Mouse (Mus musculus) bone marrow macrophage, adult 2 months (primary cell): Measurements from ENCODE around the gene Rims3. TPM values are rescaled to one million over a fixed set of nuclear protein-coding genes. Genes with fewer than 3 reads are reported as not detected.
A peak's percentile ranks its signal among the peaks of the same experiment; 100 is the strongest.

Source experiments
- H3K27ac ChIP-seq: 2 replicates; pipeline ENCODE4 v1.5.1; 2012; ENCODE audit warnings: low read depth, low read length; ENCODE audit not compliant: insufficient read depth
- H3K4me1 ChIP-seq: 2 replicates; pipeline ENCODE4 v1.6.1; 2012; ENCODE audit warnings: low read length; ENCODE audit not compliant: control insufficient read depth, insufficient read depth
- H3K4me3 ChIP-seq: 2 replicates; pipeline ENCODE4 v1.5.1; 2012; ENCODE audit warnings: mild to moderate bottlenecking, low read length, moderate library complexity; ENCODE audit not compliant: insufficient read depth
- CTCF ChIP-seq: IDR thresholded peaks from 2 replicates; pipeline ENCODE4 v1.5.1; 2012; ENCODE audit warnings: low read depth, mild to moderate bottlenecking, low read length, moderate library complexity
- POLR2A ChIP-seq: IDR thresholded peaks from 2 replicates; pipeline ENCODE4 v1.6.1; 2012; ENCODE audit warnings: mild to moderate bottlenecking, low read depth, low read length, borderline replicate concordance
- polyA plus RNA-seq: library from polyadenylated mRNA; stranded (reverse); fragments of >200 nt; gene quantifications from 2 replicates; pipeline ENCODE4 v1.2.4, GENCODE M21; 2012; ENCODE audit not compliant: missing spikeins, insufficient read depth, insufficient read length

Rims3 gene
- polyA plus RNA-seq, 1 experiment: 1.9 TPM

- Histone ChIP-seq H3K27ac (no peak overlapping the region), H3K4me1 (peaks cover 13% of the 10 kb centered on the region), H3K4me3 (no peak overlapping the region)
- TF ChIP-seq POLR2A (no peak), CTCF (peak; percentile 77)
Measured at GRCm38 (mm10) chr4:120909558-120910150, 55.0 kb downstream of the Rims3 start.

GRCm38 (mm10) chr4:120911086-120911485, 56.5 kb downstream of the Rims3 start:
- H3K27ac ChIP-seq: no peak overlapping the region
- TF ChIP-seq CTCF (no peak), POLR2A (no peak)
- H3K4me1 ChIP-seq: peaks cover 20% of the 10 kb centered on the region
- no peak overlapping the region for H3K4me3 ChIP-seq

DNA sequence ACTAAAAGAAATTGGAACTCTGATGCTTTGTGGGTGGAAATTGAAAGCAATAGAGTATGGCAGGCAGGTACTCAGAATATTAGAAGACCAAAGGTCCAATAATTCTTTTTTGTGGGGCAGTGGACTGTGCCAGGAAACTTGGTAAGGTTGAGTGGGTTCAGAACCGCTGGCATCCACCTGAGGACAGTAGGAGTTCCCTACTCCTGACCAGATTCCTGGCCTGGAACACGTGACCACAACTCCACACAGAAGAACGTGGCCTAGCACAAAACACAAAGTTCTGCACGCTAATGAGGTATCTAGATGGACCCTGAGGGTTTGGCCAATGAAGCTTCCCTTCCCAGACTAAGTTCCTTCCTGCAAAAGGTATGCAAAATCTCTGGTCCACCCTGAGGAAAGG, 58.2 kb downstream of the Rims3 start:
- no peak overlapping the region for H3K27ac ChIP-seq
- TF ChIP-seq POLR2A: no peak
- no peak for TF ChIP-seq CTCF
- no peak overlapping the region for H3K4me3 ChIP-seq
- H3K4me1 ChIP-seq: peaks cover 20% of the 10 kb centered on the region

- Histone ChIP-seq H3K4me1 (peaks cover 20% of the 10 kb centered on the region), H3K27ac (no peak overlapping the region), H3K4me3 (no peak overlapping the region)
- TF ChIP-seq CTCF (no peak), POLR2A (no peak)
Measured at GRCm38 (mm10) chr4:120913443-120913842, 58.8 kb downstream of the Rims3 start.

DNA sequence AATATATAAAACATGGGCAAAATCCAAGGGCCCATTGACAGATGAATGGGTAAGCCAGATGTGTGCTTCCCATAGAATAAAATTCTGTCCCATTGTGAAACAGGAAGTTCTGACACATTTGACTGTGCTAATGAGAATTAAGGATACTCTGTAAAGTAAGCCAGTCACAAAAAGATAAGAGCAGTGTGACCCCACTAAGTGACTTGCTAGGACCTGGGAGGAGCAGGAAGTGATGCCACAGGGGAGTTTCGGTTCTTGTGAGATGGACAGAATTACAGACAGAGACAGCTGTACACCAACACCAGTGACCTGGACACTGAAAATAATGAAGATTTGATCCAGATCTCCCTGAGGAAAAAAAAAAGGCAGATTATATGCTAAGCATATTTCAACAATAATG, 59.2 kb downstream of the Rims3 start:
- TF ChIP-seq CTCF: no peak
- TF ChIP-seq POLR2A: no peak
- Histone ChIP-seq H3K4me3 (no peak overlapping the region), H3K27ac (no peak overlapping the region), H3K4me1 (peaks cover 20% of the 10 kb centered on the region)

GRCm38 (mm10) chr4:120914501-120914900, 59.9 kb downstream of the Rims3 start:
- TF ChIP-seq POLR2A (no peak), CTCF (no peak)
- Histone ChIP-seq H3K27ac (no peak overlapping the region), H3K4me3 (no peak overlapping the region), H3K4me1 (peaks cover 20% of the 10 kb centered on the region)

DNA sequence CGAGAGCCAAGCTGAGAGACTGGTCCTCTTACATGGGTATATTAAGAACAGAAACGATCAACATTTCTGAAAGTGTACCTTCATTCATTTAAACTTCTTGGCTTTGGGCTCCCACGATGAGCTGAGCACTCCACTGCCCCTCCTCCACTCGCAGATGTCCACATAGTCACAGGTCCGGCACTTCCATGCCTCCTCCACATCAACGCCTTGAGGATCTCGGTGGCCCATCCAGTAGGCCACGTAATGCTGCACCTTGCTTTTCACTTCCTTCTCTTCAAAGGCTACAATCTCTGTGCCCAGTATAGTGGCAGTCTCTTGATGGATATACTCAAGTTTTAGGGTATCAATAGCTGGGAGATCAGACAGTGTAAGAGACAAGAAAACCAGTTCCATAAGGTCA, 66.8 kb downstream of the Rims3 start:
- Histone ChIP-seq H3K27ac (no peak overlapping the region), H3K4me1 (peaks cover 6% of the 10 kb centered on the region; the same call in 1 of the 2 replicates), H3K4me3 (no peak overlapping the region)
- TF ChIP-seq POLR2A: no peak
- TF ChIP-seq CTCF: no peak

- Histone ChIP-seq H3K4me3 (peak within 1 kb of the TSS; percentile 95), H3K27ac (peak within 1 kb of the TSS; percentile 85), H3K4me1 (peaks cover 7% of the 10 kb centered on the region; the same call in 1 of the 2 replicates)
- TF ChIP-seq CTCF (no peak), POLR2A (no peak)
Measured at GRCm38 (mm10) chr4:120924554-120925299, 70.1 kb downstream of the Rims3 start, which contains the start of gene Exo5. Gene Exo5, minus strand, starts transcription at chr4:120925017.

DNA sequence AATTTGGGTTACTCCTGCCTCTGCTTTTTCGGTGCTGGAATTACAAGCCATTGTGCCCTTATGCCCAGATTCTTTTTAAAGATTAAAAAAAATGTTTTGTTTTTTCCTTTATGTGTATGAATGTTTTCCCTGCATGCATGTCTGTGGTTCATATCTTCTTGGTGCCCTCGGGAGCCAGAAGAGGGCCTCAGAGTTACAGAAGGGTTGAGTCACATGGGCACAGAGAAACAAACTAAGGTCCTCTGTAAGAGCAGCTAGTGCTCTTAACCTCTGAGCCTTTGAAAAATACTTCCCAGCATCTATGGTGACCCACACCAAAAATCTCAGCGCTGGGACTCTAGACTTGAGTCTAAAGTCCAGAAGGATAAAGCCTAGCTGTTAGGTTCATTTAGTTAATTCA, 70.8 kb downstream of the Rims3 start:
- peaks cover 7% of the 10 kb centered on the region; the same call in 1 of the 2 replicates for H3K4me1 ChIP-seq
- H3K4me3 ChIP-seq: peak overlapping the region; percentile 95; the same call in 1 of the 2 replicates
- peak overlapping the region; percentile 85 for H3K27ac ChIP-seq
- TF ChIP-seq CTCF (no peak), POLR2A (no peak)

- H3K27ac ChIP-seq: no peak overlapping the region
- peaks cover 4% of the 10 kb centered on the region; the same call in 1 of the 2 replicates for H3K4me1 ChIP-seq
- H3K4me3 ChIP-seq: no peak overlapping the region
- TF ChIP-seq CTCF (no peak), POLR2A (no peak)
Measured at GRCm38 (mm10) chr4:120928686-120929085, 74.1 kb downstream of the Rims3 start.
